Mouse (Mus musculus) bone marrow, adult 2 months (tissue): ENCODE results near the gene Ints2. TPM values are rescaled to one million over a fixed set of nuclear protein-coding genes. Genes with fewer than 3 reads are reported as not detected.
"Not testable (repeated sequence)": the region's sequence is repeated elsewhere in the genome, so short reads cannot be mapped to it uniquely, and the experiment has no call there.

ENCODE experiments used
- H3K27ac ChIP-seq: fragments of 200-500 bp; 2 replicates; pipeline ENCODE4 v1.5.1; 2012; ENCODE audit warnings: low read depth, mild to moderate bottlenecking, control low read depth, inconsistent platforms, low read length; ENCODE audit not compliant: control insufficient read depth, poor library complexity, insufficient read depth
- H3K4me1 ChIP-seq: fragments of 200-500 bp; 2 replicates; pipeline ENCODE4 v1.6.1; 2011; ENCODE audit warnings: low read length; ENCODE audit not compliant: control insufficient read depth, insufficient read depth
- H3K4me3 ChIP-seq: fragments of 200-500 bp; replicated peaks from 2 replicates; pipeline ENCODE3; 2011; ENCODE audit warnings: mild to moderate bottlenecking, low read depth, low read length, control low read depth; ENCODE audit not compliant: control insufficient read depth
- CTCF ChIP-seq: fragments of 200-500 bp; IDR thresholded peaks from 2 replicates; pipeline ENCODE4 v1.5.1; 2011; ENCODE audit warnings: low read length, control low read depth; ENCODE audit not compliant: control insufficient read depth, insufficient read depth
- POLR2A ChIP-seq: fragments of 200-500 bp; IDR thresholded peaks from 2 replicates; pipeline ENCODE4 v1.6.1; 2011; ENCODE audit warnings: low read depth, mild to moderate bottlenecking, control low read depth, low read length, borderline replicate concordance; ENCODE audit not compliant: control insufficient read depth
- WGBS: fragments of 180-500 bp; shearing (Covaris S2); methylation state at CpG from one replicate; pipeline ENCODE4 v1.1.7; 2018; 5-methylcytosine and 5-hydroxymethylcytosine counted together
- polyA plus RNA-seq: library from polyadenylated mRNA; stranded (reverse); fragments of >200 nt; gene quantifications from 2 replicates; pipeline ENCODE4 v1.2.4, GENCODE M21; 2011; ENCODE audit warnings: low replicate concordance; ENCODE audit not compliant: missing spikeins, insufficient read depth, insufficient read length

The Ints2 gene
- polyA plus RNA-seq, 1 experiment: 13.7 TPM

- TF ChIP-seq POLR2A (peak; percentile 91; the same call in 1 of the 2 replicates), CTCF (peak; percentile 22; the same call in 1 of the 2 replicates)
- H3K4me3 ChIP-seq: peak within 1 kb of the TSS; percentile 96
- no peaks in the 10 kb centered on the region for H3K4me1 ChIP-seq
- H3K27ac ChIP-seq: peak within 1 kb of the TSS; percentile 73
- WGBS: under 1% methylated on average over 60 of the region's 60 CpGs
These were observed 56.2 kb downstream of the Ints2 start, which contains the start of gene Brip1 for GRCm38 (mm10) chr11:86201037-86201786. TSS of gene Brip1 (minus strand) at chr11:86201193.

GRCm38 (mm10) chr11:86200460-86201021 is 56.8 kb downstream of the Ints2 start:
- Histone ChIP-seq H3K27ac (peak overlapping the region; percentile 37), H3K4me3 (peak overlapping the region; percentile 96)
- under 1% methylated on average over 21 of the region's 21 CpGs for whole genome bisulfite sequencing

GRCm38 (mm10) chr11:86199733-86200132 is 57.6 kb downstream of the Ints2 start:
- Histone ChIP-seq H3K27ac (no peak overlapping the region), H3K4me3 (no peak overlapping the region), H3K4me1 (no peaks in the 10 kb centered on the region)
- 60% methylated on average over 4 of the region's 4 CpGs for WGBS
- TF ChIP-seq CTCF: no peak
- TF ChIP-seq POLR2A: no peak

More at GRCm38 (mm10) chr11:86200460-86201021, 56.8 kb downstream of the Ints2 start:
- TF ChIP-seq CTCF (no peak), POLR2A (no peak)
- no peaks in the 10 kb centered on the region for H3K4me1 ChIP-seq

GRCm38 (mm10) chr11:86185224-86185623 is 72.2 kb downstream of the Ints2 start:
- 88% methylated on average over 7 of the region's 7 CpGs for WGBS
- H3K27ac ChIP-seq, H3K4me3 ChIP-seq, H3K4me1 ChIP-seq: not testable (repeated sequence)

GRCm38 (mm10) chr11:86175833-86176232 is 81.5 kb downstream of the Ints2 start:
- Histone ChIP-seq H3K4me1 (no peaks in the 10 kb centered on the region), H3K4me3 (no peak overlapping the region), H3K27ac (no peak overlapping the region)
- TF ChIP-seq POLR2A (no peak), CTCF (no peak)
- WGBS: 87% methylated on average over 3 of the region's 3 CpGs

- no peak for TF ChIP-seq POLR2A
- peak; percentile 21; the same call in 1 of the 2 replicates for TF ChIP-seq CTCF
- Histone ChIP-seq H3K27ac (no peak overlapping the region), H3K4me3 (no peak overlapping the region), H3K4me1 (no peaks in the 10 kb centered on the region)
- 65% methylated on average over 2 of the region's 2 CpGs for WGBS
These were observed 83.2 kb downstream of the Ints2 start for GRCm38 (mm10) chr11:86174173-86174572.

GRCm38 (mm10) chr11:86170743-86171142 is 86.6 kb downstream of the Ints2 start:
- TF ChIP-seq CTCF: no peak
- no peak for TF ChIP-seq POLR2A
- Histone ChIP-seq H3K27ac (no peak overlapping the region), H3K4me1 (no peaks in the 10 kb centered on the region), H3K4me3 (no peak overlapping the region)
- 85% methylated on average over 2 of the region's 2 CpGs for WGBS

Other genes with a start within 250 kb of the Ints2 start
- gene Brip1, start 56.4 kb downstream of the Ints2 start, polyA plus RNA-seq: 2.0 and 6.6 TPM in 2 replicates
- gene Med13, start 100.0 kb upstream of the Ints2 start, polyA plus RNA-seq: 26.2 and 35.6 TPM in 2 replicates
- gene Rnft1, start 227.1 kb upstream of the Ints2 start, polyA plus RNA-seq: 3.2 and 8.7 TPM in 2 replicates